Mouse (Mus musculus): Measurements from ENCODE around the gene Sva. TPM values are rescaled to one million over a fixed set of nuclear protein-coding genes. Genes with fewer than 3 reads are reported as not detected.

Gene Sva
- total RNA-seq (2021), result not detected

- intact Hi-C loops (cut with DNase I), result no loop called here
These were observed at the start of gene Sva for GRCm38 (mm10) chr6:42038094-42038493. TSS of gene Sva (plus strand) at chr6:42038394.

More at GRCm38 (mm10) chr6:42038094-42038493, at the start of gene Sva:
- DNase-seq (ENCODE audit: low spot score in 2 of 2), result no peak

Other genes with a start within 250 kb of the Sva start
- not detected for gene Pip, start 190.9 kb upstream of the Sva start, total RNA-seq (2021)
- not detected for gene Sval2, start 185.4 kb upstream of the Sva start, total RNA-seq (2021)
- gene Sval1, start 86.8 kb upstream of the Sva start, total RNA-seq (2021), result not detected
- not detected for gene Sval3, start 70.3 kb upstream of the Sva start, total RNA-seq (2021)
- not detected for gene Tas2r139, start 102.5 kb downstream of the Sva start, total RNA-seq (2021)
- gene Tas2r144, start 176.9 kb downstream of the Sva start, total RNA-seq (2021), result not detected
- gene Gstk1, start 207.5 kb downstream of the Sva start, total RNA-seq (2021), result 10 to 100 TPM in 1 of 2 experiments, 1 to 10 TPM in 1; 9.2 to 10.4 TPM
- not detected for gene Tmem139, start 223.6 kb downstream of the Sva start, total RNA-seq (2021)
- 10 to 100 TPM; 21.7 to 26.6 TPM for gene Casp2, start 226.6 kb downstream of the Sva start, total RNA-seq (2021)
- 1 to 10 TPM; 3.5 to 3.7 TPM for gene Clcn1, start 248.3 kb downstream of the Sva start, total RNA-seq (2021)

Measured in left cerebral cortex, postnatal 25 days (tissue).